Mouse (Mus musculus) E14TG2a.4 (cell line): ENCODE measurements around the gene Ttc9.
A peak's percentile ranks its signal among the peaks of the same experiment; 100 is the strongest.

ENCODE experiments used
- H3K27me3 ChIP-seq: 2 replicates; pipeline ENCODE4 v1.6.1; 2014; ENCODE audit warnings: low read length, control low read depth; ENCODE audit not compliant: insufficient read depth
- H3K36me3 ChIP-seq: 2 replicates; pipeline ENCODE4 v1.6.1; 2014; ENCODE audit warnings: low read length, control low read depth; ENCODE audit not compliant: insufficient read depth
- H3K4me1 ChIP-seq: replicated peaks from 2 replicates; pipeline ENCODE4 v1.6.1; 2014; ENCODE audit warnings: low read depth, low read length, control low read depth
- H3K4me3 ChIP-seq: replicated peaks from 2 replicates; pipeline ENCODE4 v1.5.1; 2014; ENCODE audit warnings: mild to moderate bottlenecking, low read length
- H3K9me3 ChIP-seq: 2 replicates; pipeline ENCODE4 v1.6.1; 2014; ENCODE audit warnings: low read length, control low read depth
- CTCF ChIP-seq: conservative IDR thresholded peaks from 2 replicates; pipeline ENCODE4 v1.5.1; 2014; ENCODE audit warnings: low read length
- NANOG ChIP-seq: IDR thresholded peaks from 2 replicates; pipeline ENCODE4 v1.6.1; 2014; ENCODE audit warnings: borderline replicate concordance, low read length, mixed read lengths
- POU5F1 ChIP-seq: IDR thresholded peaks from 2 replicates; pipeline ENCODE4 v1.6.1; 2014; ENCODE audit warnings: low read length, borderline replicate concordance

Gene Ttc9

DNA sequence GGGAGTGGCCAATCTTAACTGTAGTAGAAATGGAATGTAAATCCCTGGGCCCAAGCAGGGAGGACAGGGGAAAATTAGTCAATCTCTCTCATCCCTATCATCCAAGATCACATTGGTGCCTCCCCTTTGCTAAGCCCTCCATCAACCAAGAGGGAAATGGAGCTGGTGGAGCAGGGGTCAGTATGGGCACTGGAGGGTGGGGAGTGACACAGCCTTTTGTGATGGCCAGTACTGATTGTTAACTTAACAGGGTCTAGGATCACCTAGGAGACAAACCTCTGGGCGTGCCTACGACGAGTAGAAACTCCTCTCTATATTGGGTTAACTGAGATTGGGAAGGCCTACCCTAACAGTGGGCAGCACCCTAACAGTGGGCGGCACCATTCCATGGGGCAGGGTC lies 7.7 kb upstream of the Ttc9 start:
- no peak for TF ChIP-seq NANOG
- no peak for TF ChIP-seq CTCF
- TF ChIP-seq POU5F1: no peak
- no peaks in the 10 kb centered on the region for H3K36me3 ChIP-seq

DNA sequence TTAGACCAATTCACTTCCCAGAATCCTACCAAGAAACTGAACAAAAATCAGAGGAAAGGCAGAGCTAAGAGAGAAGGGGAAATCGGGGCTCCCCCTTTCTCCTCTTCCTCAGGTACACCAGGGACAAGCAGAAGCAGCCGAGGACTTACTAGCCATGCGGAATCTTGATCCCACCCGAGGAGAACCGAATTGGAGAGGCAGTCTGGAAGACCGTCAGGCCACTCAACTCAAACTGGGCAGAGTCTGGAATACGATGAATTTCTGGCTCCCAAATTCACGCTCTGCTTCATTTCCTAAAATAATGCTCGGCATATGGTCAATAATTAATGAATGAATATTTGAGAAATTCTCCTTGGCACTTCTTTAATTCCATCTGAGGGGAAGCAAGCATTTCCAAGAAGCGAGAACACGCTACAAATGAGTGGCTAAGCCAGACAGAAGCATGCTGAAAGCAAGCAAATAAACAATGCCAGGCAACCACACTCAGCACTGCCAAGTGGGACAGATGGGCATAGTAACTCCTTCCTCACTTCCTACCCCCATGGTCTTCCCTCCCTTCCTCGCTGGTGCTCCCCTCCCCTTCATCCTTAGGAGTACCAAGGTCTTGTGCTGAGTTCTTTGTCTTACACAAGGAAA lies 4.7 kb upstream of the Ttc9 start:
- Histone ChIP-seq H3K4me1 (peaks cover 7% of the 10 kb centered on the region; the same call in 1 of the 2 replicates), H3K4me3 (no peak overlapping the region), H3K9me3 (no peaks in the 10 kb centered on the region), H3K27me3 (peaks cover 52% of the 10 kb centered on the region), H3K36me3 (no peaks in the 10 kb centered on the region)
- TF ChIP-seq POU5F1 (no peak), NANOG (no peak), CTCF (no peak)

More for the DNA sequence above, 7.7 kb upstream of the Ttc9 start:
- Histone ChIP-seq H3K9me3 (no peaks in the 10 kb centered on the region), H3K4me1 (no peaks in the 10 kb centered on the region), H3K27me3 (peaks cover 32% of the 10 kb centered on the region), H3K4me3 (no peak overlapping the region)

DNA sequence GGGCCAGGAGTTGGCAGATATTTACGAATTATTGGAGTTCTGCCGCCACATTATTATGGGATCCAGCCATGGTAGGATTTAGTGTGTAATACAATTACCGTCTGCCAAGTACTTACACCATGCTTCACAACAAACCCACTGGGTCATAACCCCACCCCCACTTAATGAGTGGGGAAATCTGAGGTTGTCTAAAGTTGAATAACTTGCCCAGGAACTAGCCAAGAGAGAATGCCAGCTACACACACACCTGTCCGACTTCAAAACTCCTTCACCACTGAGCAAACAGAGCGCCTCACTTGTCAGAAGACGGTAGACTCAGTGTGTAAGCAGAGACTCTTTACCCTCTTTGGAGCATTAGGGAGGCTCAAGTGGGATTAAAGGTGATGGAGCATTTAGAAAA lies 3.6 kb upstream of the Ttc9 start:
- TF ChIP-seq POU5F1 (no peak), NANOG (no peak)
- H3K4me1 ChIP-seq: peaks cover 14% of the 10 kb centered on the region
- no peak overlapping the region for H3K4me3 ChIP-seq
- no peaks in the 10 kb centered on the region for H3K36me3 ChIP-seq
- peaks cover 58% of the 10 kb centered on the region for H3K27me3 ChIP-seq
- H3K9me3 ChIP-seq: no peaks in the 10 kb centered on the region

DNA sequence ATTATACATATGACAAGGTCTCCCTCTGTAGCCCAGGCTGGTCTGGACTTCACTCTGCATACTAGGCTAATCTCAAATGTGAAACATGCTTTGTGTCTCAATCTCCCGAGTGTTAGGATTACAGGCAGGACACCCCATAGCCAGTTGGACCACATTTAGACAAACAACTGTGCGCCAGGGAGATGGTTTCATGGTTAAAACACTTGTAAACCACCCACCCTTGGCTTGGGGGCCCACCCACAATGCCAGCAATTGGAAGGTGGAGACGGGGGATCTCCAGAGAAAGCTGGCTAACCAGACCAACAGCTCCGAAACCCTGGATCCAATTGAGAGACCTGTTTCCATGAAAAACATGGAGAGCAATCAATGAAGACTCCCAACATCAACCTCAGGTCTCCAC lies 3.0 kb upstream of the Ttc9 start:
- Histone ChIP-seq H3K4me3 (no peak overlapping the region), H3K27me3 (peaks cover 65% of the 10 kb centered on the region), H3K9me3 (no peaks in the 10 kb centered on the region), H3K4me1 (peaks cover 21% of the 10 kb centered on the region), H3K36me3 (no peaks in the 10 kb centered on the region)
- TF ChIP-seq POU5F1 (no peak), NANOG (no peak), CTCF (no peak)

DNA sequence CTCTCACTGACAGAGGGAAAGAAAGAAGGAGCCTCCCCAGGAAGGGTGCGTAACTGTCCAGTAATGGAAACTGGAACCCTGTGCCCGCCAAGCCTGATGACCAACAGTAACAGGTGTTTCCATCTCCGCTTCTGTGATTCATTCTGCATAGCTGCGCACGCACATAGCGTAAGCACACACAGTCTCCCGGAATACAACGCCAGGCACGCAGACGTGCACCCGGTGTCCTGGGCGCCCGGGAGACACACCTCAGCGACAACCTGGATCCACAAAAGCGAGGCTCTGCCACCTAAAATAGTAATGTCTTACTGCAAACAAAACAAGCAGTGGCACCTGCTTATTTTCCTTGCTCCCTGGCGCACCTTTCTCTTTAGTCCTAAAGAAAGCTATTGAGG lies 532 bp upstream of the Ttc9 start:
- H3K9me3 ChIP-seq: no peaks in the 10 kb centered on the region
- TF ChIP-seq CTCF (no peak), POU5F1 (no peak), NANOG (no peak)
- H3K36me3 ChIP-seq: no peaks in the 10 kb centered on the region
- H3K4me1 ChIP-seq: peaks cover 22% of the 10 kb centered on the region
- H3K4me3 ChIP-seq: peak overlapping the region; percentile 93
- peaks cover 73% of the 10 kb centered on the region for H3K27me3 ChIP-seq

DNA sequence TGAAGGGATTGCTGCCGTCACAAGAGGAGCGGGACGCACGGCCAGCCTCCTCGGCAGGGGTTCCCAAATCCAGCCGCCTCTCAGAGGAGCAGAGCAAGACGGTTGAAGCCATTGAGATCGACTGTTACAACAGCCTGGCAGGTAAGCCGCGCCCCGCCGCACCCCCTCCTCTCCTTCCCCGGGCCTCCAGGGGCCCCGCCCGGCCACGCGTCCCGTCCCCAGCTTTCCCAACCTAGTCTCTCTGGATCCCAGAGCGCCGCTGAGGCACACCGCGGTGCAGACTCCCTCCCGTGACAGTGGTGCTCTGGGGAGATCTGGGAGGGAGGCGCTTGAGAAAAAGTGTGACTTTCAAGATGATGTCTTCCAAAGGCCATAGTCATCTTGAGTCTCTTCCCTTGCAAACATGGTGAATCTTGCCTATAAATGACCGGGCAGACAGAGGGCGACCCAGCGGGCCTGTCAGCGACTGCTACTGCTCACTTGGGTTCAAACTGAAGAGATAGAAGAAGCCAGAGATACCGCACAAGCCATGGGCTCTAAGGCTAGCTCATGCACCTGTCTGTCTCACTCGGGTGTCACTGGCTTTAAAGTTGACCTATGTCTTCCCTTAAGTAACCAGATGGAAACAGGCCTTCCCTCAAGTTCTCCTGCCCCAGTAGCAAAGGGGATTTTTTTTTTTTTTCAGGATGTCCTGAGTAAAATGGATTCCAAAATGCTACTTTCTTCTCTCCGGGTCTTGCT lies 782 bp downstream of the Ttc9 start:
- H3K4me1 ChIP-seq: peaks cover 22% of the 10 kb centered on the region
- H3K4me3 ChIP-seq: peak overlapping the region; percentile 93
- H3K36me3 ChIP-seq: no peaks in the 10 kb centered on the region
- TF ChIP-seq POU5F1: no peak
- no peak for TF ChIP-seq CTCF
- TF ChIP-seq NANOG: no peak
- H3K9me3 ChIP-seq: no peaks in the 10 kb centered on the region
- H3K27me3 ChIP-seq: peaks cover 70% of the 10 kb centered on the region

DNA sequence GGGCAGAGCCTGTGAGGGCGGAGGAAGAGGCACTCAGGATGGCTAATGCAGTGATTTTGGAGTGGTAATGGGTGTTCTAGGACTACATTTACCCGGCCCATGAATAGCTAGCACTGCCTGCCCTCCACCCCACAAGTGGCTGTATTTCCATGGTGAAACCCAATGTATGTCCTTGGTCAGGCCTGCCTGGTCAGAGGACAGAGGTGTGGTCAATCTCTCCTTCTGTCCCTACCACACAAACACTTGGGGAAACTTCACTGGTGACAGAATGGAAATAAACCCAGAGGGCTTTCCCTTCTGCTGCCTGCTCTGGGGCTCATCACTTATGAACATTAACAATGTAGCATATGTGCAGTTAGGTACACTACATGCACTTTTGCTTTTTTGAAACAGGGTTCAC lies 2.2 kb downstream of the Ttc9 start:
- Histone ChIP-seq H3K4me3 (no peak overlapping the region), H3K27me3 (peaks cover 61% of the 10 kb centered on the region), H3K4me1 (peaks cover 22% of the 10 kb centered on the region), H3K36me3 (no peaks in the 10 kb centered on the region), H3K9me3 (no peaks in the 10 kb centered on the region)
- TF ChIP-seq CTCF (no peak), NANOG (no peak), POU5F1 (no peak)

DNA sequence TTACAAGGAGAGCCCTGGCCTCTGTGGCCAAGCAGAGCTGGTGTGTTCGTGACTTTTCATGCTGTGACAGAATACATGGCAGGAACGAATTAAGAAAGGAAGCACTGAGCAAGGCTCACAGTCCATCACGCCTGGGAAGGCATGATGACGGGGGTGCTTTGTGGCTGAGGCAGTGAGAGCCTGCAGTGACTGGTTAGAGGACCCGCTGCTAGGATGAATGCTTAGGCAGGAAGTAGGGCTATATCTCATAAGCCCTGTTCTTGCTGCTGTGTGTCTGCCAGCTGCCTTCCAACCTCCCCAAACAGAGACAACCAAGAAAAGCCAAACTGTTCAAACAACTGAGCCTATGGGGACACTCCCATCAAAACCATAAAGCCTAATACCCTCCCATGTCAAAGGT lies 9.6 kb downstream of the Ttc9 start:
- Histone ChIP-seq H3K4me1 (no peaks in the 10 kb centered on the region), H3K36me3 (no peaks in the 10 kb centered on the region), H3K27me3 (peaks cover 10% of the 10 kb centered on the region), H3K4me3 (no peak overlapping the region), H3K9me3 (no peaks in the 10 kb centered on the region)
- TF ChIP-seq CTCF (no peak), NANOG (no peak), POU5F1 (no peak)
